Mouse (Mus musculus): ENCODE results near the gene Rpl13a.

GRCm38 (mm10) chr7:45119780-45120709 is 8.5 kb downstream of the Rpl13a start:
- TF ChIP-seq EP300 (IDR thresholded peaks at IDR 0.05; ENCODE audit: low read depth) (no peak), CTCF (IDR thresholded peaks at IDR 0.05; ENCODE audit: low read depth) (no peak)

Measured in heart, postnatal 0 days (tissue).